Mouse (Mus musculus): ENCODE results near the gene Spock1. TPM values are rescaled to one million over a fixed set of nuclear protein-coding genes. Genes with fewer than 3 reads are reported as not detected.

Gene Spock1
- total RNA-seq, 2 experiments from 2014 or later, result 279 to 300 TPM

DNA sequence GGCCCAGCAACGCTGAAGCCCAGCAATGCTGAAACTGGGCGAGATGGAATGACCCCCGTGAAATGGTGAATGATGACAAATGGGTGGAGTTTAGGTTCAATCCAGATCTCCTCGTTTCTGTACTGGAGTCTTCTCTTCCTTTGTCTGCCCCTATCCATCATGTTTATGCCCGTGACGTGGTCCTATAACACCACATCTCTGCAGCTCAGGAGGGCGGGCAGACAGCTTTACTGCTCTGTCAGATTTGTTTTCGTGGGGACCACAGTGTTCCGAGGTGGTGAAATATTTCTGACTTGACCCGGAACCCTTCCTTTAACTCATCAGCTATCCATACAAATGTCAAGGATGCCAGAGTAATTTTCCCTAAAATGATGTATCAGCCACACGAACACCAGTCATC lies 98.5 kb downstream of the Spock1 start:
- DNase-seq (ENCODE audit: low spot score in 2 of 2), result no peak

DNA sequence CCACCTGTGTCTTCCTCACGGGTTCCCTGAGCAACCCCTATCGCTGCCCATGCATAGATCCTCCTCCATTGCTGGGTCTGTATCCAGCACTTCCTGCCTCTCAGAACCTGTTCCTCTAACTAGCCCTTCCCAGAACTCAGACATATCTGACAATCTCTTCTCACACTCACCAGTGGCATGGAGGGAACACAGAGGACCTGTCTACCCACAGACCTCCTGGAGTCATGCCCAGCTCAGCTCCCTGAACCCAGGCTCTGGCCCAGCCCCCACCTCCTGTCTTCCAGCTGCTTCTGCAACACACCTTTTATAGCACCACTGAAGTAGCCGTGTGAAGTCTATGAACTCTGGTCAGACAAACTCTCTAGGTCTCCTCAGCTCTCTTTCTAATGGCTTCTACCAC lies 101.3 kb downstream of the Spock1 start:
- DNase-seq (ENCODE audit: low spot score in 2 of 2), result no peak

DNA sequence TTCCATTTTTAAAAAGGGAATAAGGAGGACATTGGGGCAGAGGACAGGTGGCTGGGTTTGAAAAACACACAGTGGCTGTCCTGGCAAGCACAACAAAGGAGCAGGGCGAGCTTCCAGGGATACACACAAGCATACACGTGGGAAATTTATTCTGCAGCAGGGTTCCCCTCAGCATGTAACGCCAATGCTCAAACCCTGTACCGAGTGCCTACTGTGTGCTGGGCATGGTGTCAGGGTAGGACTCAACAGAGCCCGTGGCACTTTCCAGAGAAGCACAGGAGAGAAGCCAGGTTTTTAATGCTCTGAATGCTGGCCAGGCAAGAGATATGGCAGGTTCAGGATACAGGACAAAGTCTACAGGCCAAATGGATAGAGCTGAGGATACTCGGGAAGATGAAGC lies 101.8 kb downstream of the Spock1 start:
- no peak for DNase-seq (ENCODE audit: low spot score in 2 of 2)

DNA sequence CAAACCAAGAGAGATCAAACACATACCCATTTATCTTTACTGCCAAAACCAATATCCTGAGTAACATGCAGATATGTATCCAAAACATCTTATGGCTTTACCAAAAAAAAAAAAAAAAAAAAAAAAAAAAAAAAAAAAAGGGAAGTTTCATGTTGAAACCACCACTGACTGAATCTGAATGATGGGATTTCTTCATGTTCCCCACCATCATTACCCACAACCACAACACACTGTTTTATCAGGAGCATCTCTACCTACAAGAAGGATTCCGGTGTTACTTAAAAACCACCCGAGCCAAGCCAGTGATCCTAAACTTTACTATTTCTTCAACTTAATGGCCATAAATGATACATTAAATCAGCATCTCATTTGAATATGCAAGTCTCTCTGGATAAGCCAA lies 109.5 kb downstream of the Spock1 start:
- DNase-seq (ENCODE audit: low spot score in 2 of 2), result no peak

DNA sequence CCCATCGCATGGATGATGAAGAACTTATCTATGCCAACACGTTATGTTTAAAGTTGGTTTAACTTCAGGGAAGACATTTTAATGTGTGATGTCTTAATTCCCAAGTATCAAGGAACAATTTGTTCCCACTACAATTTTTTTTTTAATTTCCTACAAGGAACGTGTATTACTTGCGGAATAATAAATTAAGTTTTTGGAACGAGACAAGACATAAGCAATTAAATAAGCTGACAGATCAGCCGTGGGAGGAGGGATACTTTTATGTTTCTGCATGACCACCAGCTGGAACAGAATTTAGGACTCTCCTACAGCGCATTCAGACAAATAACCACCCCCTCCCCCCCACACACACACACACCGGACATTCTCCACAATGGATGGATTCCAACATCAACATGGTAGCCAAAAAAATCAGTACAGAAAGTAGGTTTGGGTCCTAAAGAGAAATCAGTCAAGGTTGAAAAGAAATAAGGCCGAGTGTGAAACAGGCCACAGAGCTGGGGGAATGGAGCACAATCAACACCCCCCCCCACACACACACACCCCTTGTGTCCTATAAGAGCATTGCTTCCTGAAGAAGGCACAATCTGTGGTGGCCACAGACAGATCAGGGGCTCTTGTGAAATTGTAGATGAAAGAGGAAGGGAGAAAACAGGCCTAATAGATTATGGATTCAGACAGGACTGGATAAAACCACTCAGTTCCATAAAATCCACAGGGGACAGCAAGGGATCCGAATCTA lies 111.0 kb downstream of the Spock1 start:
- no peak for DNase-seq (ENCODE audit: low spot score in 2 of 2)

DNA sequence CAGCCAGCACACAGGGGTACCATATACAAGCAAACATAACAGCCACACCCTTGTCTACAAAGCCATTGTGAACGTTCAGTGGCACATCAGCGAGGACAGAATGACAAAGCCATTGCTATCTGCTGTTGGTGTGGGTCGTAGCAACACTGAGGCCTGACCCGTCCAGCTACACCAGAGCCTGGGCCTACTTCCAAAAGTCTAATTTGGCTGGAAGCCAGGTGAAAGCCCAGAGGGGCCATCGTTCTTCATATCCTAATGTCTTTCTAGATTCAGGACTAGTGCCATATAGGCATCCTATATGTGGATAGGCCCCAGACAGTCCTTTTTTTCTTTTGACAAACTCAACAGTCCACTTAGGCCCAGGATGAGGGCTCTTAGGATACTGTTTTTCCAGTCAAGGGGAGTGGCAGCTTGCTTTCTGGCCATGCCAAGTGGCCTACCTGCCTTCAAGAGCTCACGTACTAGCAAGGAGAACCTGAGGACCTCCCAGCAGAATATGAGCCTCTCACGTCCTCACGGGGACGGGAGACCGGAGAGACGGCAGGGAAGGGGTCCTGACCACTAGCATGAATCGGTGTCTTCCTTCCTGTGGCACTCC lies 114.4 kb downstream of the Spock1 start:
- DNase-seq (ENCODE audit: low spot score in 2 of 2), result no peak

DNA sequence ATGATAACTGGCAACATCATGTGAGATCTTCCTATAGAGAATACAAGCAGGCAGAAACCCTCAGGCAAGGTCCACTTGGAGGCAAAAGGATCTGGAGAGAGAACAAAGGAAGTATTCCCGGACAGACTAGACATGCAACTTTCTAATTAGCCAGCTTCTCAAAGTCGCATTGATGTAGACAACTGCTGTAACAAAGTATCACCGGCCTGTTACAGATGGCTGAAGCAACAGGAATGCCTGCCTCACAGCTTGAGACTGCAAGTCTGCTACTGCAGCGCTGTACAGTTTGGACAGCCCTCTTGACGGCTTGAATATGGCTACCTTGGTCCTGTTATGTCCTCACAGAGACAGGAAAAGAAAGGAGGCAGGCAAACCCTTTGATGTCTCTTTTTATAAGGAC lies 118.3 kb downstream of the Spock1 start:
- no peak for DNase-seq (ENCODE audit: low spot score in 2 of 2)

DNA sequence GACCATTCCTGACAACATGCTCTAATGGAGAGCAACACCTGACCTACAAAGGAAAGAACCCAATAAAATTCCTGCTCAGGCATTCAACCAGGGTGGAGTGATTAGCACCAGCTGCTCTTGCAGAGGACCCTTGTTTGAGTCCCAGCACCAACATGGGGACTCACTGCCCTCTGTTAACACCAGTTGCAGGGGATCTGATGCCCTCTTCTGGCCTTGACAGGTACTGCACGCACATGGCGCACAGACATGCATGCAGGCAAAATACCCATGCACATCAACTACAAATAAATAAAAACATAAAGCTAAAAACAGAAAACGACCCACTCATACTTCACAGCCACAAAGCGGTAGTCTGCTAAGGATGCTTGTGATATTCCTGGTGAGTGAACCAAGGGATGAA lies 119.8 kb downstream of the Spock1 start:
- DNase-seq (ENCODE audit: low spot score in 2 of 2), result no peak

DNA sequence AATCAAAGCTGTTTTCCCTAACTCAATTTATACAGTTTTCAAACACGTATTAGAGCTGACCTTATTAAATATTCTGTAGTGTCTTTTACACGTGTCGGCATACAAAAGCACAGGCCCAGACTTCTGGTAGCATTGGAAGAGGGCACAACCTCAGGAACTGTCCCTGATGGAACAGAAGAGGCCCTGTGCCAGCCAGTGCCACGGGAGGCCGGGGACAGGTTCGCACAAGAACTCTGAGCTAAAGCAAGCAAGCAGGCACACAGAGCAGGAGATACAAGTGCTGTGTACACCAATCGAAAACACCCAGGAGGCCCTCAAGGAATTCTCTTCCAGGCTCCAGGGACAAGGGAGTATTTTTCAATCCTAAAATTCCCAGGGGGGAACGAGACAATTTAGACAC lies 121.9 kb downstream of the Spock1 start:
- no peak for DNase-seq (ENCODE audit: low spot score in 2 of 2)

DNA sequence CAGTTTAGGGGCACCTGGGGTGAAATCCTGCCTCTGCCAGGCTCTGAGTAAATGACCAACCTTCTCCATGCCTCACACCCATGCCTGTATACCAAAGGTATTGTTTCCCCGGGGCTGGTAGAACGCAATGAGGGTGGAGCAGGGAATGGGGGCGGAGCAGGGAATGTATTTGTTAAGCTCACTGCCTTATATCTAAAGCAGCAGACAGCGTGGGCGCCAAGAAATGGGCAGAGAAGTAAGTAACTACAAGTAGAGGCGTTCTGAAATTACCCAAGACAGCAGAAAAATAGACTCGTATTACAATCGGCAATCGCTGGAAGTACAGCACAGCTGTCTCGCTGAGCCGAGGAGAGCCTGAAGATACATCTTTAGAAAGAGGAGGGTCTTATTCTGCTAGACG lies 125.2 kb downstream of the Spock1 start:
- DNase-seq (ENCODE audit: low spot score in 2 of 2), result peak; percentile 55 to 75

DNA sequence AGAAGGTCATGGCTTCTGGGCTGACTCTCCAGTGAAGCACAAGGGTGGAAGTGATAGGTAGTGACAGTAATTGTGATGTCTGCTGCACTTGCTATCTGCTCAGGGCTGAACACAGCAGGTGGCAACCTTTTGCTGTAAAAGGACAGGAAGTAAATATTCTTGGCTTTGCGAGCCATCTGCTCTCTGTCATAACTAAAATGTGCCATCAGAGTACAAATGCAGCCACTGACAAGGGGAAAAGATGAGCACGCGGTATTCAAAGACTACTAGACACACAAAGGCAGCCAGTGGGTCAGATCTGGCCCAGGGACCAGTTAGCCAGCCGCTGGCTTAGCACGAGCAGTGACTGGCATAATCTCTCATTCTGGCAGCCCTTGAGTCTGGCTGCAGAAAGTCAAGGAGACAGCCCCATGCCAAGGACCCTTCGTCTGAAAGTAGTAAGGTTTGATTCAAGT lies 126.0 kb downstream of the Spock1 start:
- DNase-seq (ENCODE audit: low spot score in 2 of 2), result no peak

DNA sequence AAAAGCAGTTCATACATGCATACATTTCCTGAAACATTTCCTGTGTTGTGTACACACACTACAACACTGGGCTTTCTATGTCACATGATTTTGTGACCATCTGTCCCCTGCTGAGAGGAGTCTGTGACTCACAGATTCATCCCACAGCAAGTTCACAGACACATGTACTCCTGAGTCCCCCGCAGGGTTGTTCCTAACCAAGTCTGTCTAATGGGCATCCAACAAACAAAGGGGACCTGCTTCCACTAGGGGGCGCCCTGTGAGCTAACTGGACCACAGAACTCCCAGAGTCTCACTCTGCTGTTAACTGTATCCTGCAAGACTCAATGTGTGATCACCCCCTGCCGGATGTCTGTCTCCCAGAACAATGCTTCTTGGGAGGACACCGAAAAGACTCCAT lies 129.0 kb downstream of the Spock1 start:
- DNase-seq (ENCODE audit: low spot score in 2 of 2), result peak; percentile 54 to 71

DNA sequence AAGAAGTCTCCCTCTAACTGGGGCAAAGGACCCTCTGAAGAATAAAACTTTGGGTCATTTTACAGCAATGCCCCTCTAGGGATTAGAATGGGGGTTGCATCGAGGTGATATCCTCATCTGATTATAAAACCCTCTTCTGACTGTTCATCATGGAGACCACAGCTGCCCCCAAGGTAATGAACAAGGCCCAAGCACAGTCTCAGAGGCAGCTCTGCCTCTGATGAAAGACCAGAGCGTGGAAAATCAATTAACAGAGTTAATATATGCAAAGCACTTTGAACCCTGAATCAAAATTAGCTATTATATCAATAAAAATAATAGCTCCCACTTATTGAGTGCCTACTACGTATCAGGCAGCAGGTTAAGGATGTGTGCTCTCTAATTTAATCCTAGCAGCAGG lies 129.6 kb downstream of the Spock1 start:
- no peak for DNase-seq (ENCODE audit: low spot score in 2 of 2)

DNA sequence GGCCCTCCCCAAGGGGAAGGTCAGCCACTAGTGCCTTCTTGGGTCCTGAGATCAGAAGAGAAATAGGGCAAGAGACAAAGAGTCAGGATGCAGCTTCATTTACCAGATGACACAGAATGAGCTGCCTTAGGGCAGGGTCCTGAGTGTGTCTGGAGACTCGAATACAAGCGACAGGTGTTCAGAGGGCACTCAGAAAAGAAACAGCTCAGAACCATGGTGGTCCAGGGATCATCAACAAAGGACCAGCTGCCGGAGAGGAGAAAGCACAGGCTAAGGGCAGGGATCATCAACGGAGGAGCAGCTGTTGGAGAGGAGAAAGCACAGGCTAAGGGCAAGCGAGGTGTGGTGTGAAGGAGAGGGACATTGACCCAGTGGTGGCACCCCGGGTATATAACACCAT lies 136.1 kb downstream of the Spock1 start:
- no peak for DNase-seq (ENCODE audit: low spot score in 2 of 2)

DNA sequence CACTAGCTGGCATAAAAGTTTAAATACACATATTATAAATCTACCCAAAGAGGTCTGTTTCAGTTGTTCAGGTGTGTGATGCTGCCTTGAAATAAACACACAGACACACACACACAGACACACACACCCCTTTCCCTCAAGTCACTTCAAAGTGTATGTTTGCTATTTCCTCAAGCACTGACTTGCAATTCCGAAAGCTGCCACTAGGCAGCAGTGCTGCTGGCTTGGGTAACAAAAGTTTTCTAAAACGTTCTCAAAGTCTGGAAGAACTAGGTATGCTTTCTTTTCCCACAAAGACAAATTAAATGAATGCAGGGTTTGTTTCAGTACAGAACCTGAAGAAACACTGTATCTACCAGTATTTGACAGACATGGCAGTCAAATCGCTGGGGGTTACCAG lies 141.4 kb downstream of the Spock1 start:
- DNase-seq (ENCODE audit: low spot score in 2 of 2), result peak in 1 of 2 experiments; percentile 47

DNA sequence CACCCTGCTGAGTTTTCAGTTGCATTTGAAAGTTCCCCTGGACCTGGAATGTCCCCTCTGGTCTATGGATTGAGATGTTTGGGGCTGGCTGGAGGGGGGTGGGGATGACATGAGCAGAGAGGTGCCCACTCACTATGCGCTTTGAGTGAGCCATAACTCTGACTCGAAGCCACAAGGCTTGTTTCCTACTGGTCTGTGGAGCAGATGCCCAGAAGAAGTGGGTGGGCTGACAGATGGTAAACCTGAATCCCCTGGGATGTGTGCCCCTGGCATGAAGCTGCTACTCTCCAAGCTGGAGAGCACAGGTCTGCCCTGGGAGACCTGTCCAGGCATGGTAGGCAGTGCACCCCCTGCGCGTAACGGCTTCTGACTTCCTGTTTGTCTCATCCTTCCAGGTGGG lies 147.0 kb downstream of the Spock1 start:
- peak; percentile 63 to 72 for DNase-seq (ENCODE audit: low spot score in 2 of 2)

DNA sequence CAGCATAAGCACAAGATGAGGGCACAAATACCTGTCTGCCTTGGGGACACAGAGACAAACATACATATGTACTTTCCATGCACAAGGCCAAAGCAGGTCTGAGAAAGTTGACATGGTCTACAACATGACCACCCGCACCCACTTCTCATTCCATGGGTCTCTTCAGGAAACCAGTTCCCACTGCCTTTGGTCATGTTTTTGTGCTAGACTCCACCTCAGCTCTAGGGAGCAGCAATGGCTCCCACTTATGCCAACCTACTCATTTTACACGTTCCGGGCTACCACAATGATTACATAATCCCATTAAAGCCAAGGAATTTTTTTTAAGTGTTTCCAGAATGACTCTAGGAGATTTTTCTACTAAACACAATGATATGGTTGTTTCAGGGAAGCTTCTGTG lies 147.5 kb downstream of the Spock1 start:
- DNase-seq (ENCODE audit: low spot score in 2 of 2), result no peak

DNA sequence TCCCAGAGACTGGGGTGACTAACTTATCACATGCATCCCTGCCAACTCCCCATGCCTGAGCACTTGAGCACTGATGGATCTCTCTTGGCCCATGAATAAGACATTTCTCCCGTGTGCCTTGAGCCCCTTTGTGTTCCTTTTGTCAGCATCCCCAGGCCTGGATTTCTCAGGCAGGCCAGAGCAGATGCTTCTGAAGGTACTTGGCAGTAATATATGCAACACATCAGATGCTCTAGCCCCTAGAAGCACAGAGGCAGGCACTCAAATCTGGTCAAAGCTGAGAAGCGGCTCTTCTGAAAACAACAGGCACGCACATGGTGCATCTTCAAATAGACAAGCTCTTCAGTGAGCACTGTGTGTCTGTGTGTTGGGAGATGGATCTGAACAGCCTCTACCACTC lies 151.8 kb downstream of the Spock1 start:
- DNase-seq (ENCODE audit: low spot score in 2 of 2), result peak; percentile 20 to 42

DNA sequence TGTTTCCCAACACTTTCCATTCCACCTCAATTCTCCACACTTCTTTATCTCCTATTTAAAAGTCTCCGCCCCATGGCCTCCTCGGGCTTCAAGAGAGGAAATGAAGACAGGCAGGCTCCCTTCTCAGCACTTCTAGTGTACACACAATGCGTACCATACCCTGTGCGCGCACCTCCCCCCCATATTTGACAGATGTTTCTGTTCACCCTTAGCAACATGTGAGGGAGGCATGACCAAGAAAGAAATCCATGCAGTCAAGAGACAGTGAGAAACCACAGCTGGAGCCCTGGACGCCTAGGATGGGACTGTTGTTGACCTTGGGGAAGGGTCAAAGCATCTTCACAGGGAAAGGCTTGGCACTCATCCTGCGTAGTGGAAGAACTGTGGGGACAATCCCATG lies 157.3 kb downstream of the Spock1 start:
- DNase-seq (ENCODE audit: low spot score in 2 of 2), result no peak

DNA sequence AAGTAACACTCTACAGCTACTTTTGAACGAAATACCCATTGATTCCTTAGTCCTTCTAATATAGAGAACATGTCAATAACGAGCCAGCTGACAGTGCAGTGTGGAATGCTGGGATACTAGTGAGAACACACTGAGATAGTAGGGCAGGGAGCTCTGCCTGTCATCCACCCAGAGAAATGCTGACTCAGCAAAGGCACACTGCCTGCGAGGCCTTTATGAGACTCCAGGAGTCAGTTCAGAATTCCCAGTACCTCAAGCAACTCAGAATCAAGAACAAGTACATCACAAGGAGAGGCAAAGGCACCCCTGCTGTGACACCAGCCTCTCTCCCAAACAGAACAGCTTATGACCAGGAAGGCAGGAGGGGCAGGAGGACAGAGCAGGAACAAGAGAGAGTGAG lies 163.5 kb downstream of the Spock1 start:
- DNase-seq (ENCODE audit: low spot score in 2 of 2), result no peak

DNA sequence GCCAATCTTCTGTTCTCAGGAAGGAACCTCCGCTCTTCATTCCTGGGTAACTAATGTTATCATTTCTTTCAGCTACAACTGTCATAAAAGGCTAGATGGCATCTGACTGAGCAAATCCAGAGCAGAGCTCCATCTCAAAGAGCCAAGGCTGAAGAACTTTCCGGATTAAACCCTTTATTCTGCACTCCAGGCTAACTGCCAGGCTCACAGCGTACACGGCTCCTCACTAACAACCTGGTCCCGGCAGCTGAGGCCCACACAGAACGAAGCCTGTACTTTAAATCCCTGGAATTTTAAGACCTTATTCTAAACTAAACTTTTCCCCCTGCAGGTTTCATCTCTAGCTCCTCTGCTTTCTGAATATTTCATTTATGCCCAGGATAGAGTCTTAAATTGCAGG lies 166.9 kb downstream of the Spock1 start:
- DNase-seq (ENCODE audit: low spot score in 2 of 2), result peak in 1 of 2 experiments; percentile 22

DNA sequence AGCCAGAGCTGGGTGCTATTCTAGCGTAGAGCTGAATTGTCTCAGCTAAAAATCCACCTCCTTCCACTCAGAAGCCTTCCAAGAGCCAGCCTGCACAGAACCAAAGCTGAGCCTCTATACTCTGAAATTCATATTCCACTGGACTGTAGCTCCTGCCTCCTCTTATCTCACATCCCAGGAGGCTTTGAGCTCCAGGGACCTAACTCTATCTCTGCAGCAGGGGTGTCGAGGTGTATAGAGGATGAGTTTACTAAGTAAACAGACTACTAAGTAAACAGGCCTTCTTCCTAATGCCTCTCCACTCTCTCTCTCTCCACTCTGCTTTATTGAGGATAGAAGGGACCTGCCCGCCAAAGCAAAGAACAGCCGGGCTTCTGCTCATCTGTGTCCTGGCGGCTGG lies 167.7 kb downstream of the Spock1 start:
- DNase-seq (ENCODE audit: low spot score in 2 of 2), result no peak

DNA sequence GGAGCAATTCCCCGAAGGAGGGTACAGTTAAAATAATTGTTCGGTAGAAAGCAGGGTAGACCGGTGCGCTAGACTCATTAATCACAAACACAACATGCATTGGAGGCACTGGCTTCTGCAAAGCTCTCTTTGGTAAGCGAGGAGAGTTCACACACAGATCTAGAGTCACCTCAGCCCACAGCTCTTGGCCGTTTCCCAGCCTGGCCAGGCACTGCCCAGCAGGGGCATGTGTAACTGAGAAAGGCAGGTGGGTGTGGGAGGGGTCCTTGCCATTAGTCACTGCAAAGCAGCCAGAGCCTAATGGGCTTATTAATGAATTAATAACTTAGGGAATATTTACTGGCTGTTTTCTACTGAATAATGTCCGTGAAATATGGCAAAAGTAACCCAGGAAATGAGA lies 172.1 kb downstream of the Spock1 start:
- no peak for DNase-seq (ENCODE audit: low spot score in 2 of 2)

All from left cerebral cortex, adult 18-20 months (tissue).